Mouse (Mus musculus) natural killer cell, adult 2 months (primary cell): ENCODE measurements at regions not wholly inside any gene's neighbourhood (a gene's known extent, or its start where the extent isn't known, plus 50 kb on each side); places are given as distances from the start of the nearest gene placed in this dataset.
"Not testable (repeated sequence)": the region's sequence is repeated elsewhere in the genome, so short reads cannot be mapped to it uniquely, and the experiment has no call there.

Experiments used
- DNase-seq, 2 experiments: peaks; one replicate each; pipeline ENCODE4 v3.0.0; 2022; ENCODE audit warnings: low spot score in 2 of 2

- no peak for DNase-seq
These were observed 143.9 kb upstream of the Rps6ka3 start for GRCm38 (mm10) chrX:159066212-159066611.

GRCm38 (mm10) chrX:159072647-159073046 lies 137.5 kb upstream of the Rps6ka3 start:
- DNase-seq, result no peak

- no peak for DNase-seq
These were observed 136.6 kb upstream of the Rps6ka3 start for GRCm38 (mm10) chrX:159073533-159073932.

GRCm38 (mm10) chrX:159080508-159080907 lies 129.6 kb upstream of the Rps6ka3 start:
- peak; percentile 21 to 23 for DNase-seq

GRCm38 (mm10) chrX:159110651-159111050 lies 99.5 kb upstream of the Rps6ka3 start:
- DNase-seq, result not testable (repeated sequence)

GRCm38 (mm10) chrX:159116210-159116609 lies 93.9 kb upstream of the Rps6ka3 start:
- DNase-seq, result no peak

GRCm38 (mm10) chrX:159140554-159140953 lies 69.6 kb upstream of the Rps6ka3 start:
- DNase-seq, result no peak

- DNase-seq, result no peak
These were observed 66.8 kb upstream of the Rps6ka3 start for GRCm38 (mm10) chrX:159143278-159143677.

- no peak for DNase-seq
These were observed 65.4 kb upstream of the Rps6ka3 start for GRCm38 (mm10) chrX:159144674-159145073.

GRCm38 (mm10) chrX:159145212-159145611 lies 64.9 kb upstream of the Rps6ka3 start:
- DNase-seq, result no peak

GRCm38 (mm10) chrX:159155786-159156185 lies 54.3 kb upstream of the Rps6ka3 start:
- no peak for DNase-seq

GRCm38 (mm10) chrX:159156976-159157375 lies 53.1 kb upstream of the Rps6ka3 start:
- DNase-seq, result no peak

- no peak for DNase-seq
These were observed 50.4 kb upstream of the Rps6ka3 start for GRCm38 (mm10) chrX:159159727-159160126.
